Mouse (Mus musculus) myocyte (in vitro differentiated cells): ENCODE data around the gene Lrit2.

ENCODE experiments used
- CEBPB ChIP-seq: IDR thresholded peaks from 2 replicates; pipeline ENCODE4 v1.6.1; 2011; ENCODE audit warnings: mild to moderate bottlenecking, moderate library complexity; ENCODE audit not compliant: poor library complexity, insufficient read depth, severe bottlenecking
- MYOD1 ChIP-seq, 3 experiments: IDR thresholded peaks; one replicate each; pipeline ENCODE4 v1.6.1; 2011; ENCODE audit warnings: control low read depth in 2 of 3, low read depth in 2 of 3, mild to moderate bottlenecking in 2 of 3, moderate library complexity in 1 of 3; ENCODE audit not compliant: insufficient read length in 2 of 3, control insufficient read depth in 1 of 3
- POLR2A ChIP-seq: IDR thresholded peaks from one replicate; pipeline ENCODE4 v1.6.1; 2011; ENCODE audit warnings: low read depth, mild to moderate bottlenecking, control low read depth, moderate library complexity; ENCODE audit not compliant: insufficient read length

DNA sequence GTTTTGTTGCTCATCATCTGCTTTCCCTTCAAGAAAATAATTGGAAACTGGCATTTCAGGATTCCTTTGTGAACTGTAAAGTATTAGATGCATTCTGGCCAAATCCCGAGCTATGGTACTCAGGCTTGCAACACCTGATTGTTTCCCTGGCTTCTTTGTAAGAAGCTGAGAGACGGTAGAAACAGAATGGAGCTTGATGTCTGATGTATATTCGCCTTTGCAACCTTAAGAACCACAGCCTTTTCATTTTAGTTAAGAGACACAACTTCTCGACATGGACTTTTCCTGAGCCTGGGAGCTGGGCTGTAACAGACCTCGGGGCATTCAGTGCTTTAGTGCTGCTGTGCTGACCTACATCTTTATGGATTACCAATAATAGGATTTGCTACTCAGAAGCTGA lies at the start of gene Lrit2:
- TF ChIP-seq POLR2A (no peak), CEBPB (no peak), MYOD1 (IDR thresholded peaks at IDR 0.05; ENCODE audit: control insufficient read depth in 1 of 3, insufficient read length in 2 of 3, low read depth in 2 of 3) (no peak)
